8 mouse cellular contexts compared by ENCODE assay signal in genomic region chr7:45362801-45363200, GRCm38 (mm10). TPM values are rescaled to one million over a fixed set of nuclear protein-coding genes. Genes with fewer than 3 reads are reported as not detected.
DNase-seq lines count a peak whose midpoint lies in the region; ATAC-seq and TF ChIP-seq lines count a peak whose summit lies in the region.

No protein-coding gene starts in this region.

- no peak overlapping the region for H3K4me3 ChIP-seq in midbrain, postnatal 0 days (ENCODE audit: low read depth, low read length)

- no peak overlapping the region for H3K9ac ChIP-seq in midbrain, postnatal 0 days (replicated peaks; ENCODE audit: low read length, poor library complexity, severe bottlenecking)

- H3K4me2 ChIP-seq in midbrain, postnatal 0 days (ENCODE audit: low read depth, low read length, poor library complexity, severe bottlenecking), result no peak overlapping the region

- peak; percentile 88 for DNase-seq in cerebellum, adult 11-12 months
- peak; percentile 80 for DNase-seq in CD4-positive helper T cell, adult 2 months (ENCODE audit: low read depth, low spot score)
- DNase-seq in cerebellum, postnatal 36 days, result peak; percentile 70 to 77
- peak; percentile 50 for DNase-seq in kidney, postnatal 10 days
- DNase-seq in midbrain, postnatal 0 days (ENCODE audit: low spot score), result peak; percentile 58
- DNase-seq in layer of hippocampus, postnatal 36 days, result no peak
- no peak for DNase-seq in layer of hippocampus, adult 9-11 months

- TF ChIP-seq CTCF in midbrain, postnatal 0 days (IDR thresholded peaks at IDR 0.05), result no peak

- H3K36me3 ChIP-seq in midbrain, postnatal 0 days (ENCODE audit: insufficient read depth, low read length), result 0 out of 2 replicates have a peak, but pooled peaks cover 7% of the 10 kb centered on the region

- WGBS in midbrain, postnatal 0 days, result 10% methylated on average over 13 of the region's 13 CpGs

- peaks cover 22% of the 10 kb centered on the region; the same call in 1 of the 2 replicates for H3K4me1 ChIP-seq in midbrain, postnatal 0 days (ENCODE audit: insufficient read depth, low read length)

- ATAC-seq in cerebellum, adult (ENCODE audit: insufficient number of reproducible peaks, low FRiP score, low TSS enrichment), result no peak
- ATAC-seq in midbrain, postnatal 0 days (ENCODE audit: low FRiP score), result no peak

- H3K9me3 ChIP-seq in midbrain, postnatal 0 days (ENCODE audit: low read length), result no peaks in the 10 kb centered on the region

- no peak overlapping the region for H3K27ac ChIP-seq in midbrain, postnatal 0 days (ENCODE audit: low read depth, low read length)

- H3K27me3 ChIP-seq in midbrain, postnatal 0 days (ENCODE audit: insufficient read depth, low read length), result no peaks in the 10 kb centered on the region

RNA-seq across cellular contexts. Expression of gene Ppfia3, which starts 4.0 kb away (rescaled TPM):
- total RNA-seq in midbrain, postnatal 0 days (2014; rRNA removed), result 87.4 and 104 TPM in 2 replicates
- polyA plus RNA-seq in midbrain, postnatal 0 days (2015; fragmentation: Nextera tagmentation; extraction: Ambion mirVana), result 28.9 and 31.6 TPM in 2 replicates
- total RNA-seq in layer of hippocampus, postnatal 36 days (2021), result 100 to 1,000 TPM; 126 to 128 TPM

RNA-seq across cellular contexts. Expression of gene Lin7b, which starts 7.6 kb away (rescaled TPM):
- total RNA-seq in midbrain, postnatal 0 days (2014; rRNA removed), result 68.6 and 96.6 TPM in 2 replicates
- polyA plus RNA-seq in midbrain, postnatal 0 days (2015; fragmentation: Nextera tagmentation; extraction: Ambion mirVana), result 59.9 and 70.3 TPM in 2 replicates
- total RNA-seq in layer of hippocampus, postnatal 36 days (2021), result 100 to 1,000 TPM; 133 to 154 TPM

RNA-seq across cellular contexts. Expression of gene Hrc, which starts 27.7 kb away (rescaled TPM):
- 0.33 TPM in 1 of 2 replicates, not detected in the other for total RNA-seq in midbrain, postnatal 0 days (2014; rRNA removed)
- polyA plus RNA-seq in midbrain, postnatal 0 days (2015; fragmentation: Nextera tagmentation; extraction: Ambion mirVana), result 0.26 and 0.49 TPM in 2 replicates
- total RNA-seq in layer of hippocampus, postnatal 36 days (2021), result under 1 TPM; 0.20 to 0.46 TPM

RNA-seq across cellular contexts. Expression of gene Trpm4, which starts 29.2 kb away (rescaled TPM):
- 22.6 and 35.4 TPM in 2 replicates for total RNA-seq in midbrain, postnatal 0 days (2014; rRNA removed)
- polyA plus RNA-seq in midbrain, postnatal 0 days (2015; fragmentation: Nextera tagmentation; extraction: Ambion mirVana), result 10.4 and 10.7 TPM in 2 replicates
- total RNA-seq in layer of hippocampus, postnatal 36 days (2021), result 10 to 100 TPM; 12.9 to 14.8 TPM

RNA-seq across cellular contexts. Expression of gene Snrnp70, which starts 32.7 kb away (rescaled TPM):
- 249 and 258 TPM in 2 replicates for total RNA-seq in midbrain, postnatal 0 days (2014; rRNA removed)
- 108 and 131 TPM in 2 replicates for polyA plus RNA-seq in midbrain, postnatal 0 days (2015; fragmentation: Nextera tagmentation; extraction: Ambion mirVana)
- 100 to 1,000 TPM; 379 to 450 TPM for total RNA-seq in layer of hippocampus, postnatal 36 days (2021)

Comparison
In these comparisons a context has a peak if more than half of its experiments do, and no peak if none do; other contexts are left out.
1. DNase-seq: peak in cerebellum, adult 11-12 months (single experiment), CD4-positive helper T cell, adult 2 months (single experiment), cerebellum, postnatal 36 days (2 of 2), kidney, postnatal 10 days (single experiment) and midbrain, postnatal 0 days (single experiment); none in layer of hippocampus, postnatal 36 days (0 of 2) and layer of hippocampus, adult 9-11 months (single experiment).